Mouse (Mus musculus) olfactory bulb, adult 2 months (tissue): ENCODE measurements at regions not wholly inside any gene's neighbourhood (a gene's known extent, or its start where the extent isn't known, plus 50 kb on each side); places are given as distances from the start of the nearest gene placed in this dataset.

Experiments used
- H3K27ac ChIP-seq: fragments of 200-500 bp; 2 replicates; pipeline ENCODE4 v1.5.1; 2012; ENCODE audit warnings: low read depth, low read length; ENCODE audit not compliant: insufficient read depth
- H3K4me1 ChIP-seq: fragments of 200-500 bp; 2 replicates; pipeline ENCODE4 v1.6.1; 2012; ENCODE audit warnings: low read length; ENCODE audit not compliant: control insufficient read depth, insufficient read depth
- H3K4me3 ChIP-seq: fragments of 200-500 bp; 2 replicates; pipeline ENCODE4 v1.5.1; 2012; ENCODE audit warnings: mild to moderate bottlenecking, low read depth, low read length, moderate library complexity; ENCODE audit not compliant: insufficient read depth
- CTCF ChIP-seq: fragments of 200-500 bp; IDR thresholded peaks from 2 replicates; pipeline ENCODE4 v1.5.1; 2012; ENCODE audit warnings: low read depth, mild to moderate bottlenecking, low read length, moderate library complexity; ENCODE audit not compliant: insufficient read depth
- POLR2A ChIP-seq: fragments of 200-500 bp; IDR thresholded peaks from 2 replicates; pipeline ENCODE4 v1.6.1; 2012; ENCODE audit warnings: mild to moderate bottlenecking, low read depth, low read length, moderate library complexity; ENCODE audit not compliant: insufficient read depth
- WGBS: fragments of 180-500 bp; shearing (Covaris S2); methylation state at CpG from one replicate; pipeline ENCODE4 v1.1.7; 2018; 5-methylcytosine and 5-hydroxymethylcytosine counted together

- no peak overlapping the region for H3K27ac ChIP-seq
- no peaks in the 10 kb centered on the region for H3K4me1 ChIP-seq
- WGBS: 81% methylated on average over 5 of the region's 5 CpGs
- no peak overlapping the region for H3K4me3 ChIP-seq
- TF ChIP-seq POLR2A (no peak), CTCF (no peak)
These were observed 634.8 kb upstream of the N6amt1 start for GRCm38 (mm10) chr16:86718982-86719771.

GRCm38 (mm10) chr16:86718353-86718752 lies 635.6 kb upstream of the N6amt1 start:
- 90% methylated on average over 7 of the region's 7 CpGs for WGBS

GRCm38 (mm10) chr16:86701700-86702099 lies 652.3 kb upstream of the N6amt1 start:
- WGBS: 82% methylated on average over 4 of the region's 4 CpGs
- Histone ChIP-seq H3K4me1 (no peaks in the 10 kb centered on the region), H3K27ac (no peak overlapping the region), H3K4me3 (no peak overlapping the region)
- no peak for TF ChIP-seq POLR2A
- TF ChIP-seq CTCF: no peak

More at GRCm38 (mm10) chr16:86718353-86718752, 635.6 kb upstream of the N6amt1 start:
- Histone ChIP-seq H3K4me1 (no peaks in the 10 kb centered on the region), H3K27ac (no peak overlapping the region), H3K4me3 (no peak overlapping the region)
- TF ChIP-seq CTCF (no peak), POLR2A (no peak)

GRCm38 (mm10) chr16:86694497-86694896 lies 659.5 kb upstream of the N6amt1 start:
- no peaks in the 10 kb centered on the region for H3K4me1 ChIP-seq
- 33% methylated on average over 3 of the region's 3 CpGs for WGBS
- TF ChIP-seq POLR2A (no peak), CTCF (no peak)
- no peak overlapping the region for H3K27ac ChIP-seq
- H3K4me3 ChIP-seq: no peak overlapping the region

- 63% methylated on average over 3 of the region's 3 CpGs for WGBS
- no peak overlapping the region for H3K27ac ChIP-seq
- TF ChIP-seq CTCF (no peak), POLR2A (no peak)
- no peaks in the 10 kb centered on the region for H3K4me1 ChIP-seq
- no peak overlapping the region for H3K4me3 ChIP-seq
These were observed 694.8 kb upstream of the N6amt1 start for GRCm38 (mm10) chr16:86659154-86659553.

- Histone ChIP-seq H3K4me3 (no peak overlapping the region), H3K27ac (no peak overlapping the region), H3K4me1 (no peaks in the 10 kb centered on the region)
- WGBS: 89% methylated on average over 5 of the region's 5 CpGs
- TF ChIP-seq CTCF: no peak
- no peak for TF ChIP-seq POLR2A
These were observed 706.7 kb upstream of the N6amt1 start for GRCm38 (mm10) chr16:86647316-86647715.

GRCm38 (mm10) chr16:86646753-86647152 lies 707.2 kb upstream of the N6amt1 start:
- no peak for TF ChIP-seq POLR2A
- TF ChIP-seq CTCF: no peak

GRCm38 (mm10) chr16:86645436-86645835 lies 708.5 kb upstream of the N6amt1 start:
- no peak for TF ChIP-seq POLR2A
- TF ChIP-seq CTCF: no peak
- H3K4me3 ChIP-seq: no peak overlapping the region
- WGBS: 88% methylated on average over 1 of the region's 1 CpGs
- H3K4me1 ChIP-seq: no peaks in the 10 kb centered on the region
- no peak overlapping the region for H3K27ac ChIP-seq

More at GRCm38 (mm10) chr16:86646753-86647152, 707.2 kb upstream of the N6amt1 start:
- 68% methylated on average over 2 of the region's 2 CpGs for WGBS
- Histone ChIP-seq H3K4me1 (no peaks in the 10 kb centered on the region), H3K27ac (no peak overlapping the region), H3K4me3 (no peak overlapping the region)

- no peak for TF ChIP-seq CTCF
- no peak for TF ChIP-seq POLR2A
- H3K27ac ChIP-seq: no peak overlapping the region
- WGBS: 38% methylated on average over 2 of the region's 2 CpGs
- no peaks in the 10 kb centered on the region for H3K4me1 ChIP-seq
- no peak overlapping the region for H3K4me3 ChIP-seq
These were observed 709.1 kb upstream of the N6amt1 start for GRCm38 (mm10) chr16:86644912-86645312.
